Mouse (Mus musculus) ovary, postnatal 14 days (tissue): Measurements from ENCODE around the gene Ulk3.

Experiments
- DNase-seq: peaks from one replicate; pipeline ENCODE4 v3.0.0; 2022; ENCODE audit warnings: low spot score

Ulk3 gene

GRCm38 (mm10) chr9:57644944-57645893 is 56.0 kb downstream of the Ulk3 start:
- DNase-seq: peak; percentile 97
